Mouse (Mus musculus) lung, embryonic 15.5 days (tissue): Measurements from ENCODE around the gene Trp73. TPM values are rescaled to one million over a fixed set of nuclear protein-coding genes. Genes with fewer than 3 reads are reported as not detected.
A peak's percentile ranks its signal among the peaks of the same experiment; 100 is the strongest.

ENCODE experiments used
- ATAC-seq: fragments of 200-750 bp; cut with Nextera tagmentation; 2 replicates; pipeline ENCODE4 v1.8.0; 2017; ENCODE audit warnings: moderate number of reproducible peaks, borderline replicate concordance; ENCODE audit not compliant: low FRiP score, low TSS enrichment; ENCODE audit errors: extremely low read depth
- H3K27ac ChIP-seq: fragments of 300-500 bp; sonication (generic); 2 replicates; pipeline ENCODE4 v1.5.1; 2015; ENCODE audit warnings: moderate library complexity, mild to moderate bottlenecking, inconsistent platforms
- H3K27me3 ChIP-seq: fragments of 300-500 bp; sonication (generic); 2 replicates; pipeline ENCODE4 v1.6.1; 2015; ENCODE audit warnings: inconsistent platforms
- H3K36me3 ChIP-seq: fragments of 300-500 bp; sonication (generic); 2 replicates; pipeline ENCODE4 v1.6.1; 2015; ENCODE audit warnings: inconsistent platforms
- H3K4me1 ChIP-seq: fragments of 300-500 bp; sonication (generic); 2 replicates; pipeline ENCODE4 v1.6.1; 2015; ENCODE audit warnings: inconsistent platforms
- H3K4me2 ChIP-seq: fragments of 300-500 bp; sonication (generic); 2 replicates; pipeline ENCODE4 v1.6.1; 2015; ENCODE audit warnings: inconsistent platforms, mild to moderate bottlenecking, moderate library complexity
- H3K4me3 ChIP-seq: fragments of 300-500 bp; sonication (generic); 2 replicates; pipeline ENCODE4 v1.5.1; 2015; ENCODE audit warnings: mild to moderate bottlenecking, inconsistent platforms
- H3K9ac ChIP-seq: fragments of 300-500 bp; sonication (generic); 2 replicates; pipeline ENCODE4 v1.6.1; 2015; ENCODE audit warnings: inconsistent platforms
- H3K9me3 ChIP-seq: fragments of 300-500 bp; sonication (generic); 2 replicates; pipeline ENCODE4 v1.6.1; 2016; ENCODE audit warnings: inconsistent platforms
- WGBS: fragments of 180-500 bp; shearing (Covaris S2); methylation state at CpG from one replicate; pipeline ENCODE4 v1.1.7; 2015; 5-methylcytosine and 5-hydroxymethylcytosine counted together
- polyA plus RNA-seq: library from polyadenylated mRNA; unstranded; fragments of >200 nt; fragmentation: Nextera tagmentation; extraction: Ambion mirVana; gene quantifications from 2 replicates; pipeline ENCODE4 v1.2.1, GENCODE M21; 2015

Gene Trp73
- polyA plus RNA-seq, 1 experiment from 2014 or later, result 1.6 TPM

- no peak for ATAC-seq
- H3K4me1 ChIP-seq, result no peaks in the 10 kb centered on the region
- H3K9me3 ChIP-seq, result no peaks in the 10 kb centered on the region
- H3K36me3 ChIP-seq, result no peaks in the 10 kb centered on the region
- peaks cover 4% of the 10 kb centered on the region; the same call in 1 of the 2 replicates for H3K27me3 ChIP-seq
- H3K9ac ChIP-seq, result no peak overlapping the region
- no peak overlapping the region for H3K4me3 ChIP-seq
- H3K27ac ChIP-seq, result no peak overlapping the region
- no peak overlapping the region for H3K4me2 ChIP-seq
- 73% methylated on average over 8 of the region's 8 CpGs for WGBS
Measured at GRCm38 (mm10) chr4:154091356-154091755, 48.7 kb downstream of the Trp73 start.

- WGBS, result 46% methylated on average over 5 of the region's 5 CpGs
- Histone ChIP-seq H3K4me2 (no peak overlapping the region), H3K4me1 (no peaks in the 10 kb centered on the region), H3K27me3 (peaks cover 4% of the 10 kb centered on the region; the same call in 1 of the 2 replicates), H3K9ac (no peak overlapping the region), H3K27ac (no peak overlapping the region), H3K4me3 (no peak overlapping the region), H3K9me3 (no peaks in the 10 kb centered on the region), H3K36me3 (no peaks in the 10 kb centered on the region)
- no peak for ATAC-seq
Measured at GRCm38 (mm10) chr4:154089205-154089604, 50.8 kb downstream of the Trp73 start.

GRCm38 (mm10) chr4:154086436-154086835, 53.6 kb downstream of the Trp73 start:
- H3K9me3 ChIP-seq, result no peaks in the 10 kb centered on the region
- H3K27me3 ChIP-seq, result peaks cover 21% of the 10 kb centered on the region
- no peak overlapping the region for H3K4me3 ChIP-seq
- ATAC-seq, result no peak
- H3K27ac ChIP-seq, result no peak overlapping the region
- no peak overlapping the region for H3K9ac ChIP-seq
- no peaks in the 10 kb centered on the region for H3K4me1 ChIP-seq
- no peak overlapping the region for H3K4me2 ChIP-seq
- no peaks in the 10 kb centered on the region for H3K36me3 ChIP-seq
- WGBS, result 81% methylated on average over 8 of the region's 8 CpGs

DNA sequence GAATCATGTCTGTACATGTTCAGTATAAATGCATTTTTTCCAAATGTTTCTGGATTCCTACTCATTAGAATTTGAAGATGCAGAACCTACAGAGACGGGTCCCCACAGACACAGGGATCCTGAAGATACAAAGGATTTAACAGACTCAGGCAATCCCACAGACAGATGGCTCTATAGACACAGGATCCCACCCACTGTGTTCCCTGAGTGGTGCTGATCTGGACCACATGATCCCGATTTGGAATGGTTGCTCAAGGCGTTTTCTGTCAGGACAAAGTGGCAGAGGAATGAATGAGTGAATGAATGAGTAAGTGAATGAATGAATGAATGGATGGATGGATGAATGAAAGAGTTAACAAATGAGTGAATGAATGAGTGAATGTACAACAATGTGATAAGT, 54.2 kb downstream of the Trp73 start:
- Histone ChIP-seq H3K36me3 (no peaks in the 10 kb centered on the region), H3K27ac (no peak overlapping the region), H3K4me1 (no peaks in the 10 kb centered on the region), H3K4me3 (no peak overlapping the region), H3K9ac (no peak overlapping the region), H3K9me3 (no peaks in the 10 kb centered on the region), H3K4me2 (no peak overlapping the region), H3K27me3 (peaks cover 27% of the 10 kb centered on the region)
- no peak for ATAC-seq
- 62% methylated on average over 3 of the region's 3 CpGs for WGBS

DNA sequence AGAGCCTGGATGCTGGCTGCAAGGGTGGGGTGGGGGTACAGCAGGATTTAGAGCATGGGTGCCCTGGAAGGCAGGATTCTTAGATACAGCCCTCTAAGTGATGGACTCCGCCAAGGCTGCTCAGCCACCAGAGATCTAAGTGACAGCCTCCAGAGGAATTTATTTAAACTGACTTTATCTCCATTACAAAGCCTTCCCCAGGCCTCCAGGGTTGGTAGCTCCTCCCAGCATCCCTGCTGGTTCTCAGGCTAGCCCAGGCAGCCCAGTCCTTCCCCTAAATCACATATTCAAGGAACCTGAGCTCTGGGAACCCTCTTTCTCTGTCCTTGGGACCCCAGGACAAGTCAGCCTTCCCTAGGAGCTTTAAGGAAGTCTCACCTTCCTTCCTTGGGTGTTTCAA, 58.0 kb downstream of the Trp73 start:
- peaks cover 39% of the 10 kb centered on the region for H3K27me3 ChIP-seq
- no peak overlapping the region for H3K4me3 ChIP-seq
- no peaks in the 10 kb centered on the region for H3K9me3 ChIP-seq
- H3K4me2 ChIP-seq, result no peak overlapping the region
- no peak for ATAC-seq
- WGBS, result 17% methylated on average over 1 of the region's 1 CpGs
- H3K9ac ChIP-seq, result no peak overlapping the region
- no peaks in the 10 kb centered on the region for H3K4me1 ChIP-seq
- H3K27ac ChIP-seq, result no peak overlapping the region
- no peaks in the 10 kb centered on the region for H3K36me3 ChIP-seq

DNA sequence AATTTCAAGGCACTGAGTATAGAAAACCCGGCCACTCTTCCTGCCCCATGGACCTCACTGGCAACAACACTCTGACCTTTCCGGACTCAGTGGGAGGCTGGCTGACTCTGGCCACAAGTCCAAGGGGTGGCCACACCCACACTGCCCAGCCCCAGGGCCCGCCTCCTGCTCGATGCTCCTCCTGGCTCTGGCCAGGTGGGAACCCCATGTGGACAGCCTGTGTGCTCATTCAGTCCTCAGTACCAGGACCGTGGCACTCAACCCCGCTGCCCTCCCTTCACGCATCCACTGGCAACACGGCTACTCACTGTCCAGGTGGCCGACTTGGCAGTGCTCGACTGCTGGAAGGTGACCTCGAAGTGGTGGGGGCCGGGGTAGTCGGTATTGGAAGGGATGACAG, 59.0 kb downstream of the Trp73 start:
- no peak overlapping the region for H3K9ac ChIP-seq
- H3K9me3 ChIP-seq, result no peaks in the 10 kb centered on the region
- ATAC-seq, result no peak
- no peaks in the 10 kb centered on the region for H3K36me3 ChIP-seq
- H3K4me3 ChIP-seq, result no peak overlapping the region
- no peak overlapping the region for H3K27ac ChIP-seq
- no peaks in the 10 kb centered on the region for H3K4me1 ChIP-seq
- peaks cover 39% of the 10 kb centered on the region for H3K27me3 ChIP-seq
- H3K4me2 ChIP-seq, result no peak overlapping the region
- WGBS, result under 1% methylated on average over 13 of the region's 13 CpGs

GRCm38 (mm10) chr4:154080211-154080610, 59.8 kb downstream of the Trp73 start:
- no peak overlapping the region for H3K27ac ChIP-seq
- no peak for ATAC-seq
- no peak overlapping the region for H3K4me3 ChIP-seq
- 57% methylated on average over 4 of the region's 4 CpGs for WGBS
- H3K27me3 ChIP-seq, result peaks cover 39% of the 10 kb centered on the region
- H3K36me3 ChIP-seq, result no peaks in the 10 kb centered on the region
- no peak overlapping the region for H3K9ac ChIP-seq
- no peak overlapping the region for H3K4me2 ChIP-seq
- H3K9me3 ChIP-seq, result no peaks in the 10 kb centered on the region
- no peaks in the 10 kb centered on the region for H3K4me1 ChIP-seq

- no peaks in the 10 kb centered on the region for H3K4me1 ChIP-seq
- H3K27me3 ChIP-seq, result peaks cover 28% of the 10 kb centered on the region
- H3K9me3 ChIP-seq, result no peaks in the 10 kb centered on the region
- no peak overlapping the region for H3K4me3 ChIP-seq
- H3K36me3 ChIP-seq, result no peaks in the 10 kb centered on the region
- no peak overlapping the region for H3K4me2 ChIP-seq
- ATAC-seq, result no peak
- H3K9ac ChIP-seq, result no peak overlapping the region
- H3K27ac ChIP-seq, result no peak overlapping the region
- 13% methylated on average over 14 of the region's 16 CpGs for WGBS
Measured at GRCm38 (mm10) chr4:154071941-154072340, 68.1 kb downstream of the Trp73 start.

- WGBS, result 0% methylated on average over 15 of the region's 20 CpGs
- H3K4me3 ChIP-seq, result no peak overlapping the region
- H3K9me3 ChIP-seq, result no peaks in the 10 kb centered on the region
- no peaks in the 10 kb centered on the region for H3K36me3 ChIP-seq
- no peaks in the 10 kb centered on the region for H3K4me1 ChIP-seq
- no peak overlapping the region for H3K4me2 ChIP-seq
- no peak overlapping the region for H3K9ac ChIP-seq
- H3K27me3 ChIP-seq, result peaks cover 28% of the 10 kb centered on the region
- no peak overlapping the region for H3K27ac ChIP-seq
- ATAC-seq, result no peak
Measured at GRCm38 (mm10) chr4:154071521-154071920, 68.5 kb downstream of the Trp73 start.

GRCm38 (mm10) chr4:154070896-154071295, 69.1 kb downstream of the Trp73 start:
- 0 out of 2 replicates have a peak, but pooled peaks have one; percentile 8 for ATAC-seq
- Histone ChIP-seq H3K4me2 (no peak overlapping the region), H3K9ac (no peak overlapping the region), H3K9me3 (no peaks in the 10 kb centered on the region), H3K27me3 (peaks cover 28% of the 10 kb centered on the region), H3K36me3 (no peaks in the 10 kb centered on the region), H3K4me3 (no peak overlapping the region), H3K4me1 (no peaks in the 10 kb centered on the region), H3K27ac (no peak overlapping the region)
- WGBS, result 0% methylated on average over 5 of the region's 5 CpGs

- Histone ChIP-seq H3K4me3 (no peak overlapping the region), H3K36me3 (no peaks in the 10 kb centered on the region), H3K9me3 (no peaks in the 10 kb centered on the region), H3K27me3 (no peaks in the 10 kb centered on the region), H3K4me2 (no peak overlapping the region), H3K27ac (no peak overlapping the region), H3K9ac (no peak overlapping the region), H3K4me1 (no peaks in the 10 kb centered on the region)
- ATAC-seq, result peak; percentile 10; the same call in 1 of the 2 replicates
- WGBS, result 49% methylated on average over 14 of the region's 14 CpGs
Measured at GRCm38 (mm10) chr4:154064827-154065773, 74.9 kb downstream of the Trp73 start.

DNA sequence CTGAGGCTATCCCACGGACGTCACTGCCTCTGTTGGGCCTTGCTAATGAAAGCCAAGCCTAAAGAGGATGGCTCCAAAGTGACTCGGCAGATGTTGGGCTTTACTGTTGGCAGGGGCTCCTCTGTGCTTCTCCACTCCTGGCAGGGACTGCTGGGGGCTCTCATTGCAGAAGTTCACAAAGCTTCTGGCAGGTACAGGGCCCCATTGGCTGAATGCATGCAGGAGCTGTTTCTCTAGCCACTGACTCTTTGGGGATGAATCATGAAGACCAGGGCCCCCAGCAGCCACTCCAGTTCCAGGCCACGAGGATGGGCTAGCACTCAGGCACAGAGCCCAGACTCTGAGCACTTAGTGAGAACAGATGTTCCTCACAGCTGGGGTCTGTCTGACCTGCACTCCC, 82.3 kb downstream of the Trp73 start:
- no peaks in the 10 kb centered on the region for H3K4me1 ChIP-seq

More for the DNA sequence above, 82.3 kb downstream of the Trp73 start:
- H3K9ac ChIP-seq, result no peak overlapping the region
- no peak overlapping the region for H3K4me2 ChIP-seq
- no peak overlapping the region for H3K27ac ChIP-seq
- no peaks in the 10 kb centered on the region for H3K27me3 ChIP-seq
- ATAC-seq, result no peak
- no peaks in the 10 kb centered on the region for H3K36me3 ChIP-seq
- no peaks in the 10 kb centered on the region for H3K9me3 ChIP-seq
- 50% methylated on average over 4 of the region's 4 CpGs for WGBS
- H3K4me3 ChIP-seq, result no peak overlapping the region
